Mouse (Mus musculus) lung, postnatal 0 days (tissue): ENCODE results near the gene Map4k5.

Experiments used
- CTCF ChIP-seq: IDR thresholded peaks from 2 replicates; pipeline ENCODE4 v1.5.1; 2016; ENCODE audit warnings: antibody characterized with exemption, mild to moderate bottlenecking
- EP300 ChIP-seq: IDR thresholded peaks from 2 replicates; pipeline ENCODE4 v1.6.1; 2016; ENCODE audit warnings: antibody characterized with exemption, mild to moderate bottlenecking, control low read depth

GRCm38 (mm10) chr12:69890051-69890450 is 2.9 kb downstream of the Map4k5 start:
- TF ChIP-seq CTCF: no peak
- no peak for TF ChIP-seq EP300
